Mouse (Mus musculus): ENCODE data around the gene Spink8. TPM values are rescaled to one million over a fixed set of nuclear protein-coding genes. Genes with fewer than 3 reads are reported as not detected.

Spink8 gene
- polyA plus RNA-seq, 1 experiment from 2014 or later = not detected

- H3K4me3 ChIP-seq (replicated peaks) = no peak overlapping the region
- 33% methylated on average over 6 of the region's 6 CpGs for WGBS
- H3K27me3 ChIP-seq = no peaks in the 10 kb centered on the region
- no peak overlapping the region for H3K9ac ChIP-seq (replicated peaks)
- no peaks in the 10 kb centered on the region for H3K9me3 ChIP-seq
- H3K27ac ChIP-seq = no peak overlapping the region
- no peak for ATAC-seq (ENCODE audit: insufficient number of reproducible peaks, insufficient read depth, low FRiP score, low TSS enrichment, low read depth)
- H3K4me2 ChIP-seq = 0 out of 2 replicates have a peak overlapping the region, but pooled peaks have one; percentile 1
- H3K4me1 ChIP-seq (replicated peaks) = peaks cover 6% of the 10 kb centered on the region
- no peaks in the 10 kb centered on the region for H3K36me3 ChIP-seq
Observed at GRCm38 (mm10) chr9:109870983-109871572, 59.0 kb downstream of the Spink8 start.

- Histone ChIP-seq H3K9ac (replicated peaks) (peak within 1 kb of the TSS; percentile 98), H3K4me3 (replicated peaks) (peak within 1 kb of the TSS; percentile 99), H3K27ac (peak within 1 kb of the TSS; percentile 93), H3K36me3 (peaks cover 29% of the 10 kb centered on the region), H3K4me2 (peak within 1 kb of the TSS; percentile 86), H3K4me1 (replicated peaks) (peaks cover 19% of the 10 kb centered on the region), H3K9me3 (no peaks in the 10 kb centered on the region), H3K27me3 (no peaks in the 10 kb centered on the region)
- ATAC-seq (ENCODE audit: insufficient number of reproducible peaks, insufficient read depth, low FRiP score, low TSS enrichment, low read depth) = peak; percentile 94
- 7% methylated on average over 33 of the region's 33 CpGs for WGBS
Observed at GRCm38 (mm10) chr9:109874797-109875691, 63.0 kb downstream of the Spink8 start, which contains the start of gene Cdc25a. Gene Cdc25a, plus strand, starts transcription at chr9:109875579.

- peak overlapping the region; percentile 93 for H3K27ac ChIP-seq
- peak overlapping the region; percentile 86 for H3K4me2 ChIP-seq
- peaks cover 15% of the 10 kb centered on the region for H3K4me1 ChIP-seq (replicated peaks)
- under 1% methylated on average over 76 of the region's 76 CpGs for WGBS
- peaks cover 38% of the 10 kb centered on the region for H3K36me3 ChIP-seq
- peak; percentile 48 for ATAC-seq (ENCODE audit: insufficient number of reproducible peaks, insufficient read depth, low FRiP score, low TSS enrichment, low read depth)
- no peaks in the 10 kb centered on the region for H3K9me3 ChIP-seq
- peak overlapping the region; percentile 98 for H3K9ac ChIP-seq (replicated peaks)
- peak overlapping the region; percentile 99 for H3K4me3 ChIP-seq (replicated peaks)
- no peaks in the 10 kb centered on the region for H3K27me3 ChIP-seq
Observed at GRCm38 (mm10) chr9:109875695-109876601, 63.9 kb downstream of the Spink8 start.

Other genes with a start within 250 kb of the Spink8 start
- gene Fbxw15, start 244.0 kb upstream of the Spink8 start, polyA plus RNA-seq (2016; fragmentation: Nextera tagmentation; extraction: Ambion mirVana) = not detected in 2 replicates
- not detected in 2 replicates for gene Fbxw24, start 186.2 kb upstream of the Spink8 start, polyA plus RNA-seq (2016; fragmentation: Nextera tagmentation; extraction: Ambion mirVana)
- not detected in 2 replicates for gene Fbxw25, start 147.6 kb upstream of the Spink8 start, polyA plus RNA-seq (2016; fragmentation: Nextera tagmentation; extraction: Ambion mirVana)
- gene Fbxw18, start 109.6 kb upstream of the Spink8 start, polyA plus RNA-seq (2016; fragmentation: Nextera tagmentation; extraction: Ambion mirVana) = not detected in 2 replicates
- not detected in 2 replicates for gene Fbxw26, start 66.2 kb upstream of the Spink8 start, polyA plus RNA-seq (2016; fragmentation: Nextera tagmentation; extraction: Ambion mirVana)
- gene Fbxw27, start 21.6 kb upstream of the Spink8 start, polyA plus RNA-seq (2016; fragmentation: Nextera tagmentation; extraction: Ambion mirVana) = not detected in 2 replicates
- 77.0 and 80.5 TPM in 2 replicates for gene Nme6, start 20.5 kb downstream of the Spink8 start, polyA plus RNA-seq (2016; fragmentation: Nextera tagmentation; extraction: Ambion mirVana)
- 0.49 and 0.76 TPM in 2 replicates for gene Camp, start 37.3 kb downstream of the Spink8 start, polyA plus RNA-seq (2016; fragmentation: Nextera tagmentation; extraction: Ambion mirVana)
- 49.5 and 55.5 TPM in 2 replicates for gene Cdc25a, start 63.3 kb downstream of the Spink8 start, polyA plus RNA-seq (2016; fragmentation: Nextera tagmentation; extraction: Ambion mirVana)
- 45.1 and 50.2 TPM in 2 replicates for gene Map4, start 119.2 kb downstream of the Spink8 start, polyA plus RNA-seq (2016; fragmentation: Nextera tagmentation; extraction: Ambion mirVana)